Mouse (Mus musculus): ENCODE data around the gene Ago1. TPM values are rescaled to one million over a fixed set of nuclear protein-coding genes. Genes with fewer than 3 reads are reported as not detected.

The Ago1 gene
- polyA plus RNA-seq, 1 experiment from 2014 or later = 5.4 TPM

DNA sequence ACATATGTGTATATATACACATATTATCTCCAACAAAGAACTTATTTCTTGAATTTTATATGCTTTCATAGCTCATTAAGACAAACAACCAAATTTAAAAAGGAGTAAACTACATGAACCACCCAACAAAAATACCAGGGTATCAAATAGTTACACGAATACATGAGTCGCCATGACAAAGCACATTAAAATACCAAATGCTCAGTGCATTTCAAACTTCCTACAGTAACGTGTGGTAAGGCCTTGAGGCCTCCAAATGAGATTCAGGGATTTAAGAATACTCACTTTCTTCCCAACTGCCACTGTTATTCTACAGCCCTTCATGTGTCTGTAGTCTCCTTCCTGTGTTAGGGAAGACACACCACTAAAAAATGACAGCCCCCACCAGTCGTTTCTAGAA lies 36.6 kb downstream of the Ago1 start:
- H3K9ac ChIP-seq (replicated peaks; ENCODE audit: low read depth) = no peak overlapping the region
- ATAC-seq (no peak), DNase-seq (ENCODE audit: low spot score) (no peak)
- H3K9me3 ChIP-seq (ENCODE audit: low read length) = no peaks in the 10 kb centered on the region
- no peak for TF ChIP-seq EP300 (IDR thresholded peaks at IDR 0.05)
- H3K27me3 ChIP-seq (replicated peaks; ENCODE audit: insufficient read depth, low read length) = no peaks in the 10 kb centered on the region
- H3K27ac ChIP-seq (ENCODE audit: low read length) = no peak overlapping the region
- H3K4me1 ChIP-seq (ENCODE audit: insufficient read depth, low read depth, low read length) = no peaks in the 10 kb centered on the region
- WGBS = 79% methylated on average over 4 of the region's 4 CpGs
- no peak overlapping the region for H3K4me3 ChIP-seq (ENCODE audit: low read depth, low read length)
- no peaks in the 10 kb centered on the region for H3K36me3 ChIP-seq (ENCODE audit: insufficient read depth, low read length)
- no peak overlapping the region for H3K4me2 ChIP-seq (replicated peaks; ENCODE audit: low read depth, low read length)

DNA sequence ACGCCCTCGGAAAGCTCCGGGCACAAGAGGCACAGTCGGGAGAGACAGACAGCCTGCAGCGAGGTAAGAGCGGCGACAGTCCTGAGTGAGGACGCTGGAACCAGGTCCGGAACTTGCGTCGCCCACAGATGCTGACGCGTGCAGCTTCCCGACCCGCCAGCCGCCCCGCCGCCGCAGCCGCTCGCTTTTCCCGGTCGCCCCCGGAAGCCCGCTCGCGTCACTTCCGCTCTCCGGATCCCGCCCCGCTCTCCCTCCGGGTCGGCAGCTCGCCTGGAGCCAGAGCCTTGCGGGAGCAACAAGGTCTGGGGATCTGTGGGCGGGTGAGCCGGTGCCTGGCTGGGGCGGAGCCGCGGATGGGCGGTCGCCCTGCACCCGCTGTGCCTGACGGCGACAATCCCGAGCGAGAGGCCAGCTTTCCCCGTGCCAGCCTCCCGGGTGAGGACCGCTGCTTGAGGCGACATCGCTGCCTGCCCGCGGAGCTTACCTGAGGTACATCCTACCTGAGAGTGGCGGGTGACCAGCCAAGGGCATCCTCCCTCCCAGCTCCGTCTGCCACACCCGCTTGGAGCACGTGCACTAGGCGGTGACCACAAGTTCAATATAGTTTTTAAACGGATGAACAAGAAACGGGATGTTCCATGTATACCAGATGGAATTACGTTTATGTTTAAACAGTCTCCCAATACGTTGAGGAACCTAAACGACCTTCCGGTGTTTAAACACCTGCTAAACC lies 38.9 kb downstream of the Ago1 start, which contains the start of gene Ago3:
TSS of gene Ago3 (minus strand) at position 210 of the 733 bp plus-strand sequence.
- peak within 1 kb of the TSS; percentile 90 for H3K27ac ChIP-seq (ENCODE audit: low read length)
- peak; percentile 96 for DNase-seq (ENCODE audit: low spot score)
- under 1% methylated on average over 44 of the region's 65 CpGs for WGBS

DNA sequence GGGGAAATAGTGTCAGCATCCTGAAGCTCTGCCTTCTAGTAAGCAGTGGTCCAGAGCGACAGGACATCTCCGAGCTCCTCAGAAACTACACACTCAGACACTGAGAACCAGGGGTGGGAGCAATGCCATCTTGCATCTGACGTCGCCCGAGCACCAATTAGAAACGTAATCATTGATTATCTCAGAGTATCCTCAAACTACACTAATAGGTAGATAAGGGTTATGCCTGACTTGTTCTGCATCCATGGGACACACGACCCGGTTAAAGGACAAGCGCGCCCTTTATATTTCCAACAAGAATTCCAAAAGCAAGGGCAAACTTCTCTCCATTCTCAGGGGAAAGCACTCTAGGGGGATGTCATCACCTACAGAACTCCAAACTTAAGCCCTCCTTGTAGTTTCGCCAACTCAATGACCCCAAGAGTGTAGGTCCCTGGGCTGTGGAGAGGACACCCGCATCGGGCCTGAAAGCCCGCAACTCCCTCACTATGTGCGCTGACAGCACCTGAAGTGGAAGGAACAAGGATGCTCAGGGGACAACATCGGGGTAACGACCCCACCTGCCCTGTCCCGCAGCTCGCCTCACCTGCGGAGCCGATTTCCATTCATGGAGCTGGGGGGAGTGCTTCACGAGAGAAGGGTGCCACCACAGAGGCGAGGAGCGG lies 39.6 kb downstream of the Ago1 start:
- WGBS = 1% methylated on average over 24 of the region's 24 CpGs
- DNase-seq (ENCODE audit: low spot score) = peak; percentile 17

More for the DNA sequence above, 38.9 kb downstream of the Ago1 start, which contains the start of gene Ago3:
- Histone ChIP-seq H3K36me3 (ENCODE audit: insufficient read depth, low read length) (no peaks in the 10 kb centered on the region), H3K27me3 (replicated peaks; ENCODE audit: insufficient read depth, low read length) (no peaks in the 10 kb centered on the region), H3K4me2 (replicated peaks; ENCODE audit: low read depth, low read length) (peak within 1 kb of the TSS; percentile 92), H3K4me1 (ENCODE audit: insufficient read depth, low read depth, low read length) (no peaks in the 10 kb centered on the region), H3K9me3 (ENCODE audit: low read length) (no peaks in the 10 kb centered on the region), H3K4me3 (ENCODE audit: low read depth, low read length) (peak within 1 kb of the TSS; percentile 91), H3K9ac (replicated peaks; ENCODE audit: low read depth) (peak within 1 kb of the TSS; percentile 86)
- ATAC-seq = peak; percentile 98
- TF ChIP-seq CTCF (IDR thresholded peaks at IDR 0.05) (no peak), EP300 (IDR thresholded peaks at IDR 0.05) (no peak)

DNA sequence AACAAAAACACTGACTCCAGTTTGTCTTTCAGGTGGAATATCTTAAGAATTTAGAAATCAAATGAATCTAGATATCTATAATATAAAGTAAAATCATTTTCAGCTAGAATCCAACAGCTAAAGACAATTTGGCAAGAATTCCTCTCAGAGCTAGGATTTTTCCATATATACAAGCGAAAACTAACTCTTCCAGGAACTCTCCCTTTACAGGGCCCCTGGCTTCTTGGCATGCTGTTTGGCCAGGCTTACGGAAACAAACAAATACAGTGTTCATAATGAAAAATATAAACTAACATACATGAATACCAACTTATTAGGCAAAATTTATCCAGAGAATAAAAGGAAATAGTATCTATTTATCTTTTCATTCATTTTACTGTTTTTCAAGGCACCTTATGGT lies 44.5 kb downstream of the Ago1 start:
- Histone ChIP-seq H3K4me2 (replicated peaks; ENCODE audit: low read depth, low read length) (no peak overlapping the region), H3K4me3 (ENCODE audit: low read depth, low read length) (no peak overlapping the region), H3K36me3 (ENCODE audit: insufficient read depth, low read length) (no peaks in the 10 kb centered on the region), H3K9ac (replicated peaks; ENCODE audit: low read depth) (no peak overlapping the region), H3K4me1 (ENCODE audit: insufficient read depth, low read depth, low read length) (no peaks in the 10 kb centered on the region), H3K27me3 (replicated peaks; ENCODE audit: insufficient read depth, low read length) (no peaks in the 10 kb centered on the region), H3K27ac (ENCODE audit: low read length) (no peak overlapping the region), H3K9me3 (ENCODE audit: low read length) (no peaks in the 10 kb centered on the region)
- ATAC-seq (no peak), DNase-seq (ENCODE audit: low spot score) (peak; percentile 52)
- no peak for TF ChIP-seq CTCF (IDR thresholded peaks at IDR 0.05)
- 52% methylated on average over 2 of the region's 2 CpGs for WGBS

More for the DNA sequence above, 39.6 kb downstream of the Ago1 start:
- peak overlapping the region; percentile 90 for H3K27ac ChIP-seq (ENCODE audit: low read length)
- TF ChIP-seq EP300 (IDR thresholded peaks at IDR 0.05) (no peak), CTCF (IDR thresholded peaks at IDR 0.05) (no peak)
- H3K4me2 ChIP-seq (replicated peaks; ENCODE audit: low read depth, low read length) = peak overlapping the region; percentile 92
- no peaks in the 10 kb centered on the region for H3K9me3 ChIP-seq (ENCODE audit: low read length)
- no peaks in the 10 kb centered on the region for H3K4me1 ChIP-seq (ENCODE audit: insufficient read depth, low read depth, low read length)
- no peaks in the 10 kb centered on the region for H3K36me3 ChIP-seq (ENCODE audit: insufficient read depth, low read length)
- no peaks in the 10 kb centered on the region for H3K27me3 ChIP-seq (replicated peaks; ENCODE audit: insufficient read depth, low read length)
- ATAC-seq = no peak
- peak overlapping the region; percentile 86 for H3K9ac ChIP-seq (replicated peaks; ENCODE audit: low read depth)
- peak overlapping the region; percentile 91 for H3K4me3 ChIP-seq (ENCODE audit: low read depth, low read length)

DNA sequence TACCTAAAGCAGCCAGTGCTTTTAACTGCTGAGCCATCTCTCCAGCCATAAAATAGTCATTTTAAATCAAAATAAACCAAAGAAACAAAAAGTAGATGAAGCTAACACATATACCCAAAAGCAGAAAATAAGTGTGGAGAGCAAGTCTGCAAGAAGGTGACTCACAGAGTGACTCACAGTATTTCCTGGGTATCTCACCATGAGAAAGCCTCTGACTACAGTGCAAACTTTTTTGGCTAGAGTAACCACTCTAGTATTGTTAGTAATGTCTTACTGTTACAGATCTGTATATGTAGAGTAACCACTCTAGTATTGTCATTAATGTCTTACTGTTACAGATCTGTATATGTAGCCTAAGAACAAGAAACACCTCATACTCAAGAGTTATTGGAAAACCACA lies 52.7 kb downstream of the Ago1 start:
- Histone ChIP-seq H3K9me3 (ENCODE audit: low read length) (no peaks in the 10 kb centered on the region), H3K36me3 (ENCODE audit: insufficient read depth, low read length) (no peaks in the 10 kb centered on the region), H3K4me1 (ENCODE audit: insufficient read depth, low read depth, low read length) (no peaks in the 10 kb centered on the region), H3K4me3 (ENCODE audit: low read depth, low read length) (no peak overlapping the region), H3K27ac (ENCODE audit: low read length) (no peak overlapping the region), H3K4me2 (replicated peaks; ENCODE audit: low read depth, low read length) (no peak overlapping the region), H3K27me3 (replicated peaks; ENCODE audit: insufficient read depth, low read length) (no peaks in the 10 kb centered on the region), H3K9ac (replicated peaks; ENCODE audit: low read depth) (no peak overlapping the region)
- DNase-seq (ENCODE audit: low spot score) = no peak
- TF ChIP-seq CTCF (IDR thresholded peaks at IDR 0.05) = no peak
- no peak for TF ChIP-seq EP300 (IDR thresholded peaks at IDR 0.05)
- no peak for ATAC-seq

GRCm38 (mm10) chr4:126412526-126412925 lies 55.9 kb downstream of the Ago1 start:
- H3K27ac ChIP-seq (ENCODE audit: low read length) = no peak overlapping the region
- no peak for ATAC-seq
- WGBS = 97% methylated on average over 3 of the region's 3 CpGs

More at GRCm38 (mm10) chr4:126412526-126412925, 55.9 kb downstream of the Ago1 start:
- H3K4me3 ChIP-seq (ENCODE audit: low read depth, low read length) = no peak overlapping the region
- no peaks in the 10 kb centered on the region for H3K36me3 ChIP-seq (ENCODE audit: insufficient read depth, low read length)
- no peaks in the 10 kb centered on the region for H3K4me1 ChIP-seq (ENCODE audit: insufficient read depth, low read depth, low read length)
- no peak for DNase-seq (ENCODE audit: low spot score)
- TF ChIP-seq CTCF (IDR thresholded peaks at IDR 0.05) (no peak), EP300 (IDR thresholded peaks at IDR 0.05) (no peak)
- H3K4me2 ChIP-seq (replicated peaks; ENCODE audit: low read depth, low read length) = no peak overlapping the region
- H3K9ac ChIP-seq (replicated peaks; ENCODE audit: low read depth) = no peak overlapping the region
- H3K9me3 ChIP-seq (ENCODE audit: low read length) = no peaks in the 10 kb centered on the region
- no peaks in the 10 kb centered on the region for H3K27me3 ChIP-seq (replicated peaks; ENCODE audit: insufficient read depth, low read length)

Other genes starting within 250 kb of the Ago1 start
- 27.2 and 33.3 TPM in 2 replicates for gene Map7d1, start 212.2 kb downstream of the Ago1 start, polyA plus RNA-seq (2015; fragmentation: Nextera tagmentation; extraction: Ambion mirVana)
- gene Trappc3, start 206.3 kb downstream of the Ago1 start, polyA plus RNA-seq (2015; fragmentation: Nextera tagmentation; extraction: Ambion mirVana) = 95.9 and 97.9 TPM in 2 replicates
- 1.4 and 1.9 TPM in 2 replicates for gene Col8a2, start 181.8 kb downstream of the Ago1 start, polyA plus RNA-seq (2015; fragmentation: Nextera tagmentation; extraction: Ambion mirVana)
- gene Adprhl2, start 146.9 kb downstream of the Ago1 start, polyA plus RNA-seq (2015; fragmentation: Nextera tagmentation; extraction: Ambion mirVana) = 40.9 and 42.1 TPM in 2 replicates
- gene Tekt2, start 142.9 kb downstream of the Ago1 start, polyA plus RNA-seq (2015; fragmentation: Nextera tagmentation; extraction: Ambion mirVana) = 14.6 and 15.7 TPM in 2 replicates
- 8.6 TPM in 2 replicates for gene Ago3, start 39.0 kb downstream of the Ago1 start, polyA plus RNA-seq (2015; fragmentation: Nextera tagmentation; extraction: Ambion mirVana)
- 5.6 and 6.1 TPM in 2 replicates for gene Ago4, start 64.9 kb upstream of the Ago1 start, polyA plus RNA-seq (2015; fragmentation: Nextera tagmentation; extraction: Ambion mirVana)
- 3.2 and 3.5 TPM in 2 replicates for gene Clspn, start 88.4 kb upstream of the Ago1 start, polyA plus RNA-seq (2015; fragmentation: Nextera tagmentation; extraction: Ambion mirVana)
- gene 5730409E04Rik, start 141.2 kb upstream of the Ago1 start, polyA plus RNA-seq (2015; fragmentation: Nextera tagmentation; extraction: Ambion mirVana) = 2.6 and 3.0 TPM in 2 replicates
- gene Psmb2, start 209.0 kb upstream of the Ago1 start, polyA plus RNA-seq (2015; fragmentation: Nextera tagmentation; extraction: Ambion mirVana) = 316 and 342 TPM in 2 replicates

All from lung, postnatal 0 days (tissue).